36 mouse cellular contexts compared by ENCODE assay signal in the genomic region with DNA sequence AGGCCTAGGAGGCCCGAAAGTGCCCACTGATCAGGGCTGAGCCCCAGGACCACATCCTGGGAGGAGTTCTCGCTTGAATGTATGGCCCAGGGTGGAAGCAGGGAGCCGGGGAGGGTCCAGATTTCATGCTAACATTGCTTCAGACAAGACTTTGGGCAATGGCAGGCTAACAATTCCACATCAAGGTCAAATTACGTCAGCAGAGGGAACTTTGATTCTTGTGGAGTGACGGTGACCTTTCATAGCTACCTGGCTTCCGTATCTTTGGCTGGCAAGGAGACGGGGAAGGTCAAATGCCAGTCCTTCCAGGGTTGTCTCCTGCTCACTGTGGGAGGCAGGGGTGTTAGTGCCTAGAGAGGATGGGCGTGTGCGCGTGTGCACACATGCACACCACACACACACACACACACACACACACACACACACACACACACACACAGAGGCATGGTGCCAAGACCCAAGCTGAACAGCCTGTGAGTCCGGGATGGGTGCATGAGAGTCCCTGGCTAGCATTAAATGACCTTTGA. TPM values are rescaled to one million over a fixed set of nuclear protein-coding genes. Genes with fewer than 3 reads are reported as not detected.
A peak's percentile ranks its signal among the peaks of the same experiment; 100 is the strongest.
DNase-seq lines count a peak whose midpoint lies in the region; ATAC-seq and TF ChIP-seq lines count a peak whose summit lies in the region.
"Had no signal": no experiment of that assay in that cellular context is flagged by ENCODE, and none has a peak within 500 bp of the region (broad histone marks: within the 10 kb centered on the region; RNA-seq: fewer than 3 reads in every experiment).

No protein-coding gene starts in this region.

- DNase-seq in heart, postnatal 0 days (ENCODE audit: low spot score) = peak; percentile 22
- no peak for DNase-seq in heart, adult 18-20 months
- DNase-seq in kidney, adult 8-10 months = peak; percentile 29 to 49
- DNase-seq in ZHBTc4 (ENCODE audit: low read depth, low spot score) = peak; percentile 26
- DNase-seq in kidney, postnatal 14 days = peak; percentile 19
- DNase-seq in gastrocnemius, postnatal 25 days = no peak
- DNase-seq: B cell, adult 2 months; cerebellum, adult 11 months; cerebellum, adult 9-10 months; cerebellum, postnatal 36 days; gastrocnemius, postnatal 10 days; heart, postnatal 36 days; left cerebral cortex, postnatal 4 days; lung, adult 2 months; lung, postnatal 10 days; midbrain, embryonic 14.5 days; retina, postnatal 1 day; right cerebral cortex, postnatal 25 days; thymus, postnatal 14 days had no signal

- H3K4me2 ChIP-seq in heart, postnatal 0 days (ENCODE audit: low read depth, low read length) = no peak overlapping the region
- H3K4me2 ChIP-seq in kidney, embryonic 14.5 days (replicated peaks; ENCODE audit: low read depth, low read length) = no peak overlapping the region
- H3K4me2 ChIP-seq: forebrain, embryonic 13.5 days; heart, embryonic 15.5 days; hindbrain, embryonic 14.5 days had no signal

- H3K27ac ChIP-seq in heart, postnatal 0 days (ENCODE audit: low read depth) = no peak overlapping the region
- H3K27ac ChIP-seq in kidney, embryonic 14.5 days (ENCODE audit: low read depth, low read length) = no peak overlapping the region
- H3K27ac ChIP-seq: forebrain, embryonic 13.5 days; heart, embryonic 10.5 days; heart, embryonic 15.5 days; hindbrain, embryonic 14.5 days; layer of hippocampus, adult 2 months; macrophage had no signal

- no peak overlapping the region for H3K9ac ChIP-seq in heart, postnatal 0 days (replicated peaks; ENCODE audit: low read depth, low read length)
- no peak overlapping the region for H3K9ac ChIP-seq in kidney, embryonic 14.5 days (ENCODE audit: low read depth, low read length)
- H3K9ac ChIP-seq: forebrain, embryonic 13.5 days; heart, embryonic 15.5 days; hindbrain, embryonic 14.5 days had no signal

- H3K4me3 ChIP-seq in heart, postnatal 0 days (ENCODE audit: low read depth, low read length) = no peak overlapping the region
- no peak overlapping the region for H3K4me3 ChIP-seq in kidney, embryonic 14.5 days (ENCODE audit: low read length)
- H3K4me3 ChIP-seq: forebrain, embryonic 13.5 days; heart, embryonic 10.5 days; heart, embryonic 15.5 days; layer of hippocampus, adult 2 months had no signal

- H3K36me3 ChIP-seq in heart, postnatal 0 days (replicated peaks; ENCODE audit: control insufficient read depth, insufficient read depth, low read length) = peaks cover 12% of the 10 kb centered on the region
- peaks cover 15% of the 10 kb centered on the region; the same call in 1 of the 2 replicates for H3K36me3 ChIP-seq in kidney, embryonic 14.5 days (ENCODE audit: control insufficient read depth, insufficient read depth, low read length)
- H3K36me3 ChIP-seq: heart, embryonic 15.5 days had no signal

- TF ChIP-seq EP300 in heart, postnatal 0 days (IDR thresholded peaks at IDR 0.05; ENCODE audit: low read depth) = no peak

- 82% methylated on average over 11 of the region's 11 CpGs for WGBS in heart, postnatal 0 days
- 79% methylated on average over 11 of the region's 11 CpGs for WGBS in kidney, embryonic 14.5 days

- TF ChIP-seq CTCF in heart, postnatal 0 days (IDR thresholded peaks at IDR 0.05; ENCODE audit: low read depth) = no peak

- ATAC-seq in heart, postnatal 0 days (ENCODE audit: insufficient read depth, low read depth) = no peak
- no peak for ATAC-seq in kidney, embryonic 14.5 days (ENCODE audit: low FRiP score, low TSS enrichment)
- ATAC-seq in megakaryocyte progenitor cell, adult 5-6 weeks (replicated peaks; ENCODE audit: poor library complexity) = no peak
- ATAC-seq: activated CD4-positive, CD25-positive, alpha-beta regulatory T cell, adult 4 months; forebrain, embryonic 13.5 days; intestine, postnatal 0 days had no signal

- H3K9me3 ChIP-seq in heart, postnatal 0 days (replicated peaks; ENCODE audit: control insufficient read depth, low read length) = no peaks in the 10 kb centered on the region
- H3K9me3 ChIP-seq in kidney, embryonic 14.5 days (ENCODE audit: control insufficient read depth, low read length) = no peaks in the 10 kb centered on the region
- H3K9me3 ChIP-seq: forebrain, embryonic 13.5 days; heart, embryonic 10.5 days; heart, embryonic 15.5 days had no signal

- H3K27me3 ChIP-seq in heart, postnatal 0 days (ENCODE audit: control insufficient read depth, insufficient read depth, low read length) = no peaks in the 10 kb centered on the region
- H3K27me3 ChIP-seq in kidney, embryonic 14.5 days (ENCODE audit: control insufficient read depth, insufficient read depth, low read length) = no peaks in the 10 kb centered on the region
- H3K27me3 ChIP-seq: forebrain, embryonic 13.5 days; heart, embryonic 15.5 days had no signal

- 0 out of 2 replicates have a peak, but pooled peaks cover 5% of the 10 kb centered on the region for H3K4me1 ChIP-seq in heart, postnatal 0 days (ENCODE audit: control insufficient read depth, insufficient read depth)
- H3K4me1 ChIP-seq in kidney, embryonic 14.5 days (ENCODE audit: control insufficient read depth, insufficient read depth, low read length) = peaks cover 8% of the 10 kb centered on the region; the same call in 1 of the 2 replicates

RNA-seq across cellular contexts. Expression of gene Gm5294, which starts 28.9 kb away (rescaled TPM):
- total RNA-seq in heart, postnatal 0 days (2014; rRNA removed; ENCODE audit: low replicate concordance) = not detected in 2 replicates
- polyA plus RNA-seq in heart, postnatal 0 days (2015; fragmentation: Nextera tagmentation; extraction: Ambion mirVana) = 0.19 TPM in 1 of 2 replicates, not detected in the other
- total RNA-seq in heart, adult 18-20 months (2021) = not detected
- polyA plus RNA-seq in kidney, embryonic 14.5 days (2014; fragmentation: Nextera tagmentation; extraction: Ambion mirVana) = not detected in 2 replicates
- total RNA-seq in megakaryocyte progenitor cell, adult 5-6 weeks (2015) = not detected in 2 replicates
- total RNA-seq in megakaryocyte progenitor cell, adult 5-6 weeks (2017) = not detected in 2 replicates
- total RNA-seq in gastrocnemius, postnatal 25 days (2021) = not detected
- total RNA-seq: gastrocnemius, postnatal 10 days; heart, postnatal 36 days; layer of hippocampus, adult 2 months; layer of hippocampus, postnatal 25 days; left cerebral cortex, postnatal 4 days; monocyte, adult 5-6 weeks had no signal
- polyA plus RNA-seq: activated CD4-positive, CD25-positive, alpha-beta regulatory T cell, adult 4 months; embryonic facial prominence, embryonic 11.5 days; forebrain, embryonic 13.5 days; heart, embryonic 10.5 days; heart, embryonic 15.5 days; intestine, postnatal 0 days; limb, embryonic 14.5 days; lung, adult 2 months; macrophage; midbrain, embryonic 14.5 days; neural tube, embryonic 14.5 days; stomach, embryonic 16.5 days; urinary bladder, adult 2 months had no signal

RNA-seq across cellular contexts. Expression of gene Fam20c, which starts 36.7 kb away (rescaled TPM):
- total RNA-seq in heart, postnatal 0 days (2014; rRNA removed; ENCODE audit: low replicate concordance) = 9.1 and 16.3 TPM in 2 replicates
- 4.4 and 4.6 TPM in 2 replicates for polyA plus RNA-seq in heart, postnatal 0 days (2015; fragmentation: Nextera tagmentation; extraction: Ambion mirVana)
- total RNA-seq in heart, adult 18-20 months (2021) = 10 to 100 TPM; 10.3 to 13.9 TPM
- 16.5 and 19.9 TPM in 2 replicates for polyA plus RNA-seq in kidney, embryonic 14.5 days (2014; fragmentation: Nextera tagmentation; extraction: Ambion mirVana)
- total RNA-seq in megakaryocyte progenitor cell, adult 5-6 weeks (2015) = 2.0 and 3.4 TPM in 2 replicates
- total RNA-seq in megakaryocyte progenitor cell, adult 5-6 weeks (2017) = 2.5 and 6.3 TPM in 2 replicates
- total RNA-seq in gastrocnemius, postnatal 25 days (2021) = 10 to 100 TPM; 14.2 to 19.2 TPM
- polyA plus RNA-seq: activated CD4-positive, CD25-positive, alpha-beta regulatory T cell, adult 4 months had no signal

Comparison
In these comparisons a context has a peak if more than half of its experiments do, and no peak if none do; other contexts are left out.
1. DNase-seq: peak in heart, postnatal 0 days (single experiment), kidney, adult 8-10 months (2 of 2), ZHBTc4 (single experiment) and kidney, postnatal 14 days (single experiment); none in heart, adult 18-20 months (0 of 2) and gastrocnemius, postnatal 25 days (single experiment).